Mouse (Mus musculus): ENCODE data around the gene Zdhhc11.
"Not testable (repeated sequence)": the region's sequence is repeated elsewhere in the genome, so short reads cannot be mapped to it uniquely, and the experiment has no call there.

DNA sequence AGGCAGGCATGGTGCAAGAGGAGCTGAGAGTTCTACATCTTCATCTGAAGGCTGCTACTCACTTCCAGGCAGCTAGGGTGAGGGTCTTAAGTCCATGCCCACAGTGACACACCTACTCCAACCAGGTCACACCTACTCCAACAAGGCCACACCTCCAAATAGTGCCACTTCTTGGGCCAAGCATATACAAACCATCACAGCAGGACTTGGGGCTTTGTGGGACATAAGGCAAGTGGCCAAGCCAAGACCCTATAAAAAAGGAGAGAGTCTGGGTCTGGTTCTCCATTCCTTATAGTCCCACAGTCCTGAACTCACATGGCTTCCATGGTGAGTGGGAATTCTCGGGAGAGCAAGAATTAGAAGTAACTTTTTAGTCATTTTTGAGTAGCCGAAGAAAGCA, 44.6 kb downstream of the Zdhhc11 start:
- TF ChIP-seq CTCF, EP300 (IDR thresholded peaks at IDR 0.05; ENCODE audit: low read depth): not testable (repeated sequence)
